Mouse (Mus musculus) C2C12 (cell line): ENCODE measurements around the gene Pdk2.

Experiments used
- CTCF ChIP-seq: IDR thresholded peaks from one replicate; pipeline ENCODE4 v1.5.1; 2011; ENCODE audit not compliant: control insufficient read depth, insufficient read depth, insufficient read length
- MAX ChIP-seq: IDR thresholded peaks from one replicate; pipeline ENCODE4 v1.6.1; 2011; ENCODE audit warnings: mild to moderate bottlenecking, control low read depth

GRCm38 (mm10) chr11:94986435-94986834 lies 54.7 kb downstream of the Pdk2 start:
- TF ChIP-seq MAX: no peak
- no peak for TF ChIP-seq CTCF
